Mouse (Mus musculus) brain, embryonic 18.5 days (tissue): Measurements from ENCODE around the gene Gm49395.

Source experiments
- DNase-seq: peaks from one replicate; pipeline ENCODE4 v3.0.0-alpha.2; 2012; ENCODE audit warnings: low read depth, low spot score

Gene Gm49395

GRCm38 (mm10) chr13:115101355-115102191 lies at the start of gene Gm49395, which contains the start of gene Itga1:
Gene Gm49395 (minus strand): TSS chr13:115101921.
Gene Itga1 (minus strand): TSS chr13:115101964.
- DNase-seq: no peak

GRCm38 (mm10) chr13:115150602-115151001 lies 48.9 kb upstream of the Gm49395 start:
- DNase-seq: no peak

GRCm38 (mm10) chr13:115149849-115150248 lies 48.1 kb upstream of the Gm49395 start:
- no peak for DNase-seq

- no peak for DNase-seq
Measured at GRCm38 (mm10) chr13:115143575-115143974, 41.9 kb upstream of the Gm49395 start.

GRCm38 (mm10) chr13:115142066-115142465 lies 40.3 kb upstream of the Gm49395 start:
- DNase-seq: no peak

GRCm38 (mm10) chr13:115138513-115138912 lies 36.8 kb upstream of the Gm49395 start:
- no peak for DNase-seq

GRCm38 (mm10) chr13:115136761-115137160 lies 35.0 kb upstream of the Gm49395 start:
- no peak for DNase-seq

- DNase-seq: no peak
Measured at GRCm38 (mm10) chr13:115132435-115132834, 30.7 kb upstream of the Gm49395 start.

- DNase-seq: no peak
Measured at GRCm38 (mm10) chr13:115131381-115131780, 29.7 kb upstream of the Gm49395 start.

- DNase-seq: no peak
Measured at GRCm38 (mm10) chr13:115130035-115130434, 28.3 kb upstream of the Gm49395 start.

GRCm38 (mm10) chr13:115127826-115128225 lies 26.1 kb upstream of the Gm49395 start:
- no peak for DNase-seq

GRCm38 (mm10) chr13:115126534-115126933 lies 24.8 kb upstream of the Gm49395 start:
- DNase-seq: no peak

GRCm38 (mm10) chr13:115125130-115125529 lies 23.4 kb upstream of the Gm49395 start:
- DNase-seq: no peak

- DNase-seq: no peak
Measured at GRCm38 (mm10) chr13:115124521-115124920, 22.8 kb upstream of the Gm49395 start.

- DNase-seq: no peak
Measured at GRCm38 (mm10) chr13:115118756-115119155, 17.0 kb upstream of the Gm49395 start.

- no peak for DNase-seq
Measured at GRCm38 (mm10) chr13:115118195-115118594, 16.5 kb upstream of the Gm49395 start.

- DNase-seq: no peak
Measured at GRCm38 (mm10) chr13:115116930-115117621, 15.4 kb upstream of the Gm49395 start.

- DNase-seq: no peak
Measured at GRCm38 (mm10) chr13:115109628-115110027, 7.9 kb upstream of the Gm49395 start.

GRCm38 (mm10) chr13:115107436-115107835 lies 5.7 kb upstream of the Gm49395 start:
- no peak for DNase-seq

GRCm38 (mm10) chr13:115106183-115106582 lies 4.5 kb upstream of the Gm49395 start:
- DNase-seq: no peak

- no peak for DNase-seq
Measured at GRCm38 (mm10) chr13:115102754-115103153, 1.0 kb upstream of the Gm49395 start.

GRCm38 (mm10) chr13:115100381-115101177 lies 1.1 kb downstream of the Gm49395 start:
- no peak for DNase-seq
